Mouse (Mus musculus) adrenal gland, adult 8-10 months (tissue): ENCODE data around the gene Ciapin1. TPM values are rescaled to one million over a fixed set of nuclear protein-coding genes. Genes with fewer than 3 reads are reported as not detected.

Experiments
- DNase-seq: peaks from one replicate; pipeline ENCODE4 v3.0.0; 2022
- total RNA-seq, 4 experiments: library from RNA; stranded (reverse); gene quantifications; 2 replicates each; pipeline ENCODE4 v1.2.4; 2022

Ciapin1 gene
- 10 to 100 TPM; 67.0 to 99.3 (median 78.5) TPM for total RNA-seq

- DNase-seq: peak; percentile 93
Measured at GRCm38 (mm10) chr8:94837662-94838574, at the start of gene Ciapin1, which contains the start of gene Coq9. Ciapin1 (minus strand) TSS chr8:94838358. Coq9 (plus strand) TSS chr8:94838321.

- no peak for DNase-seq
Measured at GRCm38 (mm10) chr8:94880742-94881141, 42.6 kb upstream of the Ciapin1 start.

DNA sequence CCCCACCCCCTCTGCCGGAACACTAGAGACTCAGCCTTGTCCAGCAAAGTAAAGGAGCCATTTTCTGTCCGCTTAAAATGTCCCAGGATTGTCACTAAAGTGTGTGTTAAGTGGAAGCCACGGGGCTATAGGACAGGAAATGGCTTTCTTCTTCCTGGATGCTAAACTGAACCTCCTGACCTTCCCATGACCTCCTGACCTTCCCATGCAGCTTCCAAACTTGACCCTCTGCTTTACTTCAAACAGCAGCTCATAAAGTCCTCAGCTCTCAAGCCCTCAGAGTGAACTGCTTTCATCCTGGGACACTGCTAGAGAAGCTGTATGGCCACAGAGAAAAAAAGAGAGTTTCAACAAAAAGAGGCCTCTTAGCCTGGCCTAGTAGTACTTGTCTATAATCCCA, 38.7 kb upstream of the Ciapin1 start:
- DNase-seq: no peak

- peak; percentile 78 for DNase-seq
Measured at GRCm38 (mm10) chr8:94876197-94876730, 38.1 kb upstream of the Ciapin1 start, which contains the start of gene Dok4. Dok4 (minus strand) TSS chr8:94876330.

DNA sequence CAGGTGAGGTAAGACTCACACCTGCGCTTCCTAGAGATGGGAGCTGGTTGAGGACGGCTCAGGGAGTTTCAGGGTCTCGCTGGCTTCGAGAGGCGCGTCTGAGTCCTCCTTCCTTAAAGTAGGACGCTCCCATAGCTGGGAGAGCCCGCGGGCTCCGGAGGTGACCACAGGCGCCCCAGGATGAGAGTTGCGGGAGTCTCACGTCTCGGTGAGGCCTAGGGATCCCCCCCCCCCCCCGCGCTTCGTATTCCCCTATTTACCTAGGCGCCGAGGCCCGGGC, 37.7 kb upstream of the Ciapin1 start:
- DNase-seq: no peak

- DNase-seq: no peak
Measured at GRCm38 (mm10) chr8:94875096-94875870, 37.1 kb upstream of the Ciapin1 start.

DNA sequence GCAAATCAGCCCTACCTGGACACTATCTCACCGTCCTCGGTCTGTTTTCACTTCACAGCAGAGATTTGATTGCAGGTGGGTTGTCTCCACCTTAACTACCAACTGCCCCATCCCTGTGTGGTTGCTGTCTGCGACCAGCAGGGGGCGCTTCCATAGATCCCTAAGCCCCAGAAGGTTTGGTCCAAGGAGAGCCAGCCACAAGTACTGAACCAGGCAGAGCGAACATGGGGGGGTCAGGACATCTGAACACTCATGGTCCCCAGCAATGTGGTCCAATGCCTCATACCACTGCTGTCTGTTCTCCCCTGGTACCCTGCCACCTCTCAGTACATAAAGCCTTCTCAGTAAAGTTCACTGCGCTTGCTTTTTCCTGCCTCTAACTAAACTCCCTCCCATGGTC, 36.2 kb upstream of the Ciapin1 start:
- no peak for DNase-seq

GRCm38 (mm10) chr8:94872576-94872975, 34.4 kb upstream of the Ciapin1 start:
- no peak for DNase-seq

DNA sequence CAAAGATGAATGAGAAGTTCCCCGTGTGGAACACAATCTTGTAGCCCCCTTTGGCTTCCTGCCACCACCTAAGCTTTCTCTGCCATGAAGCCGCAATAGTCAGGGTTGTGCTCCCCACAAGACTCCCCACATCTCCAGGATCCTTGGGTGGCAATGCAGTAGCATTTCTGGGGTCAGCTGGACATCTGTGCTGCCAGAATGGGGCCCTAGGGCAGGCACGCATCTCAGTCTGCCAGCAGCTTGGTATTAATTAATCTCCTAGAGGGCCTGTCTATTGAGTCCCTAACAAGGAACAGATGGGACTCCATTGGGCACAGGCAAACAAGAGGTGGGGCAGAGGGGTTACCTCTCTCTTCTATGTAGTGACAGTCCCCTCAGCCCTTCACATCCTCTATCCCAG, 34.0 kb upstream of the Ciapin1 start:
- DNase-seq: no peak

DNA sequence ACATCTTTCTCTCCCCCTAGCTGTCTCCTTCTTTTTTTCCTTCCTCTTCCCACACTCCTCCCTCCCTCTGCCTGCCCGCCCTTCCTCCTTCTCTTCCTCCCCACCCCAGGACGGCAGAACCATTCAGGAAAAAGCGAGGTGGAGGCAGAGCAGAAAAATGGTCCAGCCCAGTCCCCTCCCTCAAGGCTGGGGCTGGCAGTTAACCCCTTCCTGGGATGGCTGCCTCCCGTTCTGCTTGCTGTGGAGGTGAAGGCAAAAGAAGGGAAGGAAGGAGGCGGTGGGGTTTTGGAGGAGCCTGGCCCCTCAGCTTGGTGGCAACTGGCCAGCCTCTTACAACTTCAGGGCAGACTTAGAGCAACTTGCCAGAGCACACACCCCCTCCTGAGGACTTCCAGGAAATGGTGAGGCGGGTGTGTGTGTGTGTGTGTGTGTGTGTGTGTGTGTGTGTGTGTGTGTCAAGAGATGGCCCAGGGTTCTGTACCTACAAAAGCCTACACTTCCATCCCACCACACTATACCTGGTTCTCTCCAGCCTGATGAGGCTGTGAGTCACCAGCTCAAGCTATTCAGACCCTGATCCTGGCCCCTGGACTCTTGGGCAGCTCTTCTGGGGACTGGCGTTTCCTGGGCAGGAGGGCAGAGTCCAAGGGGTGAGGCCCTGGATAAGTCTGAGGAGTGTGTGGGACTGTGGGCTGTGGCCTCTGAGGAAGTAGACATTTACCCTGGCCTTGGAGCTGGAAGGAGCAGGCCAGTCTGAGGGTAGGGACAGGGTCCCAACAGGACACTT, 33.1 kb upstream of the Ciapin1 start:
- DNase-seq: no peak

GRCm38 (mm10) chr8:94870474-94871107, 32.4 kb upstream of the Ciapin1 start:
- no peak for DNase-seq

- DNase-seq: no peak
Measured at GRCm38 (mm10) chr8:94870003-94870402, 31.8 kb upstream of the Ciapin1 start.

DNA sequence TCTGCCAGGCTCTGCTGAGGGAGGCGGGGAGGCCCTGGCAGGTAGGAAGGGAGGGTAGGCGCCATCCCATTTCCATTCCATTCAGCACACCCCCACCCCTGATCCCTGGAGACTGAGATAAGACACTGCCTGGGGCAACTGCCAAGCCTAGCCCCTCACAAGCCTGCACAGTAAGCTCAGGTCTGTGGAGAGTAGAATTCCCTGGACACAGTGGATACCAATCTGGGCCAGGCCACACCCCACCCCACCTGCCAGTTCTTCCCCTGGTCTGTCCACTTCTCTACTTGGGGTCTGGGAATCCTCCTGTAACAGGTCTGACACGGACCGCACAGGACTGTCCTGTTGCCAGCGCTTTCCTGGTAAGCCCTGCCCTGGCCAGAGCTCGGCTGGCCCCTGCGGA, 31.0 kb upstream of the Ciapin1 start:
- no peak for DNase-seq

DNA sequence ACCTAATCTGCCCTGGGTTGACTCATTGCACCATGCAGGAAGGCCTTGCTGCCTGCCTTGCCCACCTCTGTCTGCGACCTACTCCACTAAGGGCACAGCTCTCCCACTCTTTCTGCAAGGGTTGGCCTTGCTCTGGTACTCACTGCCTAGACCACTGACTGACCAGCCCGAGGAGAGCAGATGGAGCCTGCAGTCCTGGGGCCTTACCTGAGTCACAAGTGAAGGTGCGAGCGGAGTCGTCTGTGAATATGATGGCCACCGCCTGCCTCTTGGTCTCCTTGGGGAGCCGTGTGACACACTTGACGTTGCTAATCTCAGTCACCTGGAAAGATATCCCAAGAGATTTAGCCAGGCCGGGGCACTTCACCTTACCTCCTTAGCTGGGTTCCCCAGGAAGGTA, 28.8 kb upstream of the Ciapin1 start:
- DNase-seq: no peak

GRCm38 (mm10) chr8:94865292-94865691, 27.1 kb upstream of the Ciapin1 start:
- DNase-seq: peak; percentile 76

- no peak for DNase-seq
Measured at GRCm38 (mm10) chr8:94863897-94864673, 25.9 kb upstream of the Ciapin1 start.

GRCm38 (mm10) chr8:94862487-94863220, 24.5 kb upstream of the Ciapin1 start:
- no peak for DNase-seq

GRCm38 (mm10) chr8:94861352-94861910, 23.3 kb upstream of the Ciapin1 start:
- DNase-seq: no peak

GRCm38 (mm10) chr8:94857346-94858173, 19.4 kb upstream of the Ciapin1 start, which contains the start of gene Polr2c:
Polr2c (plus strand) TSS chr8:94857450.
- peak; percentile 76 for DNase-seq
